Mouse (Mus musculus): Measurements from ENCODE around the gene Kcns1.
"Not testable (repeated sequence)": the region's sequence is repeated elsewhere in the genome, so short reads cannot be mapped to it uniquely, and the experiment has no call there.

Gene Kcns1

GRCm38 (mm10) chr2:164170902-164171301 lies at the start of gene Kcns1:
Gene Kcns1 (minus strand): TSS chr2:164171113.
- DNase-seq, result no peak

GRCm38 (mm10) chr2:164219295-164219694 lies 48.4 kb upstream of the Kcns1 start:
- DNase-seq, result no peak

GRCm38 (mm10) chr2:164212711-164213110 lies 41.8 kb upstream of the Kcns1 start:
- no peak for DNase-seq

- DNase-seq, result no peak
Observed at GRCm38 (mm10) chr2:164210892-164211291, 40.0 kb upstream of the Kcns1 start.

- DNase-seq, result peak; percentile 40 to 73
Observed at GRCm38 (mm10) chr2:164206676-164207075, 35.8 kb upstream of the Kcns1 start.

- DNase-seq, result not testable (repeated sequence)
Observed at GRCm38 (mm10) chr2:164206011-164206410, 35.1 kb upstream of the Kcns1 start.

- DNase-seq, result no peak
Observed at GRCm38 (mm10) chr2:164199626-164200327, 28.9 kb upstream of the Kcns1 start, which contains the start of gene Wfdc15a. Gene Wfdc15a (minus strand): TSS chr2:164200130.

GRCm38 (mm10) chr2:164196700-164196990 lies 25.7 kb upstream of the Kcns1 start:
- no peak for DNase-seq

- no peak for DNase-seq
Observed at GRCm38 (mm10) chr2:164195971-164196699, 25.2 kb upstream of the Kcns1 start.

GRCm38 (mm10) chr2:164194959-164195630 lies 24.2 kb upstream of the Kcns1 start:
- no peak for DNase-seq

- DNase-seq, result no peak
Observed at GRCm38 (mm10) chr2:164192279-164192678, 21.4 kb upstream of the Kcns1 start.

GRCm38 (mm10) chr2:164190576-164190975 lies 19.7 kb upstream of the Kcns1 start, which contains the start of gene Wfdc12:
Gene Wfdc12 (minus strand): TSS chr2:164190608.
- DNase-seq, result no peak

- DNase-seq, result no peak
Observed at GRCm38 (mm10) chr2:164188722-164189121, 17.8 kb upstream of the Kcns1 start.

GRCm38 (mm10) chr2:164184145-164184719 lies 13.3 kb upstream of the Kcns1 start:
- no peak for DNase-seq

GRCm38 (mm10) chr2:164183340-164183739 lies 12.4 kb upstream of the Kcns1 start:
- DNase-seq, result no peak

GRCm38 (mm10) chr2:164182692-164183255 lies 11.9 kb upstream of the Kcns1 start, which contains the start of gene Wfdc5:
Gene Wfdc5 (minus strand): TSS chr2:164182742.
- DNase-seq, result no peak

- DNase-seq, result no peak
Observed at GRCm38 (mm10) chr2:164180770-164181169, 9.9 kb upstream of the Kcns1 start.

- DNase-seq, result peak in 1 of 2 experiments; percentile 51
Observed at GRCm38 (mm10) chr2:164180124-164180523, 9.2 kb upstream of the Kcns1 start.

GRCm38 (mm10) chr2:164177831-164178230 lies 6.9 kb upstream of the Kcns1 start:
- DNase-seq, result no peak

GRCm38 (mm10) chr2:164175850-164176249 lies 4.9 kb upstream of the Kcns1 start:
- DNase-seq, result no peak

- DNase-seq, result peak; percentile 30 to 33
Observed at GRCm38 (mm10) chr2:164174649-164175395, 3.9 kb upstream of the Kcns1 start.

GRCm38 (mm10) chr2:164173394-164173793 lies 2.5 kb upstream of the Kcns1 start:
- DNase-seq, result no peak
